Mouse (Mus musculus): ENCODE data around the gene Ptger3.

DNA sequence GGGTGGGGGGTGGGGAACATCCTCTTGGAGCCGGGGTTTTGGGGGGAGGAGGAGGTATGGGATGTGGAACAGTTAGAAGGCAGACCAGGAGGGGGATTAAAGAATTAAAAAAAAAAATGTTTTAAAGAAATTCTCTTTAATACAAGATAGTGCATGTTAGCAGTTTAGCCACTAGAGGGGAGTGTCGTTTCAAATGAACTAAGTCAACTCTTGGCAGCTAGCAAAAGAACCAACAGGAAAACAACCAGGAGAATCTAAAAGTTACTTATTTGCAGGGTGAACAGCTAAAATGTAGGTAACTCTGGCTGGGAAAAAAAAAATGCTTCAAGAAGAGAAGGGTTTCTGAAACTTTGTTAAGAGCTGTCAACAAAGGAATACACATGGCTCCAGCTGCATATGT lies 1.5 kb upstream of the Ptger3 start:
- peak; percentile 37; the same call in 1 of the 2 replicates for TF ChIP-seq CTCF (IDR thresholded peaks at IDR 0.05; ENCODE audit: borderline replicate concordance, extremely low read depth, insufficient read depth, insufficient read length)
- no peak for TF ChIP-seq POLR2A (IDR thresholded peaks at IDR 0.05; ENCODE audit: borderline replicate concordance, extremely low read depth, insufficient read depth, insufficient read length, poor library complexity, severe bottlenecking)
